Mouse (Mus musculus) megakaryocyte, embryonic 14.5 days (primary cell): ENCODE data around the gene Ino80b. TPM values are rescaled to one million over a fixed set of nuclear protein-coding genes. Genes with fewer than 3 reads are reported as not detected.

Experiments
- H3K27me3 ChIP-seq: replicated peaks from 2 replicates; pipeline ENCODE3; 2012; ENCODE audit warnings: inconsistent platforms
- H3K36me3 ChIP-seq: replicated peaks from 2 replicates; pipeline ENCODE3; 2012; ENCODE audit warnings: low read length, inconsistent platforms, mixed read lengths
- H3K4me1 ChIP-seq: 2 replicates; pipeline ENCODE4 v1.6.1; 2012; ENCODE audit warnings: inconsistent platforms
- H3K4me3 ChIP-seq: replicated peaks from 2 replicates; pipeline ENCODE3; 2012; ENCODE audit warnings: moderate library complexity, mild to moderate bottlenecking, inconsistent platforms
- H3K9me3 ChIP-seq: 2 replicates; pipeline ENCODE4 v1.6.1; 2012; ENCODE audit warnings: inconsistent platforms
- FLI1 ChIP-seq: IDR thresholded peaks from 2 replicates; pipeline ENCODE4 v1.6.1; 2012; ENCODE audit warnings: low read length, inconsistent platforms, mixed read lengths
- GATA1 ChIP-seq: IDR thresholded peaks from 3 replicates; pipeline ENCODE4 v1.6.1; 2012; ENCODE audit warnings: mixed read lengths, low read length, inconsistent platforms, borderline replicate concordance
- polyA plus RNA-seq: library from polyadenylated mRNA; stranded (reverse); fragments of >175 nt; gene quantifications from 2 replicates; pipeline ENCODE4 v1.2.3, GENCODE M21; 2012; ENCODE audit warnings: low replicate concordance; ENCODE audit not compliant: insufficient read depth

Ino80b gene
- polyA plus RNA-seq, 1 experiment, result 201 TPM

DNA sequence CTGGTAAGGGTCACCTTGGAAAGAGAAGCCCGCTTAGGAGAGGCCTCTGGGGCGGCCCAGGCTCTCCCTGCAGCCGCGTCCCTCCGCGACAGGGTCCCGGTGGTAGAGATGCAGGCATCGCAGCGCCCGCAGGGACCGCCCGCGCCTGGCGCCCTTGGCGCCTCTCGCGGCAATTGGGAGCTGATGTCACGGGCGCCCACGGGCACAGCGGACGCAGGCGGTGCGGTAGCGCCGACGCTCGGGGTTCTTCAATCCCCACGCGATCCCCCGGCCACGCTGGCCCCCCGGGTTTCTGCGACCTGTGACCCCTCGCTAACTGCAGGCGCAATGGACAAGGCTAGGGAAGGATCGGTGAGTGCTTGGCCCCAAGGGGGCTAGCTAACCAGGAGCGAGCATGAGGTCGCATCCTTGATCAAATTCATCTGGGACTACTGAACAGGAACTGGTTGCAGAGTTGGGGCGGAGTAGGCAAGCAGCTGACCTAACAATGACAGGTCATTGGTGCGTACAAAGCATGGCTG is 17.0 kb upstream of the Ino80b start:
- Histone ChIP-seq H3K9me3 (no peaks in the 10 kb centered on the region), H3K4me1 (peaks cover 69% of the 10 kb centered on the region), H3K4me3 (peak overlapping the region; percentile 46), H3K27me3 (peaks cover 23% of the 10 kb centered on the region), H3K36me3 (peaks cover 5% of the 10 kb centered on the region)
- TF ChIP-seq FLI1 (no peak), GATA1 (no peak)

- Histone ChIP-seq H3K4me3 (no peak overlapping the region), H3K4me1 (peaks cover 69% of the 10 kb centered on the region), H3K9me3 (no peaks in the 10 kb centered on the region), H3K27me3 (peaks cover 18% of the 10 kb centered on the region), H3K36me3 (no peaks in the 10 kb centered on the region)
- TF ChIP-seq FLI1 (no peak), GATA1 (no peak)
These were observed 16.4 kb upstream of the Ino80b start for GRCm38 (mm10) chr6:83141636-83142035.

- TF ChIP-seq FLI1 (no peak), GATA1 (no peak)
- H3K4me3 ChIP-seq, result no peak overlapping the region
- H3K9me3 ChIP-seq, result no peaks in the 10 kb centered on the region
- H3K27me3 ChIP-seq, result peaks cover 18% of the 10 kb centered on the region
- peaks cover 69% of the 10 kb centered on the region for H3K4me1 ChIP-seq
- H3K36me3 ChIP-seq, result no peaks in the 10 kb centered on the region
These were observed 14.8 kb upstream of the Ino80b start for GRCm38 (mm10) chr6:83140044-83140443.

DNA sequence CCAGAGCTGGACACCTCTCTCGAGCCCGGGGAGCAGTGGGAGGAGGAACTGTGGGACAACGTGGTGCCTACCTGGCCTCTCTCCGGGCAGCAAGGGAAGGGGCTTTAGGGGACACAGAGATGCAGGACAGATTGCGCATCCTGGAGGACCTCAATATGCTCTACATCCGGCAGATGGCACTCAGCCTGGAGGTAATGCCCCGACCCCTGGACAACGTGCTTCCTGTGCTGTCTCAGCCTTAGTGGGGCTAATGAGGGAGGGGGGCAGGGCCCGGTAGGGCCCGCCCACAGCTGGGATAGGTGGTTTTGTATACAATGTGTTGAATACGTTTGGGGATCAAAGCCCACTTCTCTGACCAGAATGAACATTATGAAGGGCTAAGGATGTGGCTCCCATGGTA is 12.8 kb upstream of the Ino80b start:
- Histone ChIP-seq H3K36me3 (no peaks in the 10 kb centered on the region), H3K9me3 (no peaks in the 10 kb centered on the region), H3K4me1 (peaks cover 73% of the 10 kb centered on the region), H3K4me3 (peak overlapping the region; percentile 94), H3K27me3 (peaks cover 18% of the 10 kb centered on the region)
- TF ChIP-seq FLI1, result no peak
- TF ChIP-seq GATA1, result no peak

GRCm38 (mm10) chr6:83137576-83137950 is 12.3 kb upstream of the Ino80b start:
- H3K4me1 ChIP-seq, result peaks cover 68% of the 10 kb centered on the region
- TF ChIP-seq GATA1, result no peak
- H3K4me3 ChIP-seq, result peak overlapping the region; percentile 94
- H3K36me3 ChIP-seq, result no peaks in the 10 kb centered on the region
- peaks cover 15% of the 10 kb centered on the region for H3K27me3 ChIP-seq
- H3K9me3 ChIP-seq, result no peaks in the 10 kb centered on the region

DNA sequence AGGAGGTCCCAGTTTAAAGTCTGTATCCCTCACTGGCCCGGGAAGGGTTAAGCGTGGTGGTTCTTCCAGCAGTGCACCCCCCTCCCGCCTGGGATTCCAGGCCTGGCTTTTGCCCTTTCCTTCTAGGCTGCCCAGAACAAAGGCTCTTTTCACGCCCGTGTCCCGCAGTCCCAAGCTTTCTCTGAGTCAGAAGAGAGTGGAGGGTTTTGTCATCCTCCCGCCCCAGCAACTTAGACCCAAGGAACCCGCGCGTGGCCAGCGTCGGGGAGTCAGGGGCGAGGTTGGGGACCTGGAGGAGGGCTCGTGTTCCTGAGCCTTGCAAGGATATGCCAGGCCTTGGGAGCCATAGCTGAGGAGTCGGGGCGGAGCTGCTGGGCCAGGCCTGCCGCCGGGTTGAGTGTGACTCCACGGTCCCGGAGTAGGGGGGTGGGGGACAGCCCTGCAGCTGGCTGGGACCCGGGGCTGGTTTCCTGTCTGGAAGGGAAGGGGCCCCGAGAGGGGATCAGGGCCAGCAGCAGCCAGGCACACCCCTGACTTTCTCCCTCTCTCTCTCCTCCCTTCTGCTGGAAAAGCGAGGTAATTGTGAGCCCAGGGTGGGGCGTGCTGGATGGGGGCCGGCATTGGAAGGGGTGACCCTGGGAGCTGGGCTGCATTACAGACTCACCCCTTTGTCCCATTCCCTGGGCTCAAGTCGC is 11.8 kb upstream of the Ino80b start:
- Histone ChIP-seq H3K27me3 (peaks cover 10% of the 10 kb centered on the region), H3K4me1 (peaks cover 65% of the 10 kb centered on the region), H3K36me3 (no peaks in the 10 kb centered on the region), H3K4me3 (peak overlapping the region; percentile 94), H3K9me3 (no peaks in the 10 kb centered on the region)
- TF ChIP-seq GATA1 (no peak), FLI1 (no peak)

- Histone ChIP-seq H3K4me3 (peak overlapping the region; percentile 94), H3K4me1 (peaks cover 65% of the 10 kb centered on the region), H3K27me3 (peaks cover 6% of the 10 kb centered on the region), H3K36me3 (no peaks in the 10 kb centered on the region), H3K9me3 (no peaks in the 10 kb centered on the region)
- TF ChIP-seq GATA1, result no peak
- TF ChIP-seq FLI1, result no peak
These were observed 11.2 kb upstream of the Ino80b start for GRCm38 (mm10) chr6:83136291-83136880.

DNA sequence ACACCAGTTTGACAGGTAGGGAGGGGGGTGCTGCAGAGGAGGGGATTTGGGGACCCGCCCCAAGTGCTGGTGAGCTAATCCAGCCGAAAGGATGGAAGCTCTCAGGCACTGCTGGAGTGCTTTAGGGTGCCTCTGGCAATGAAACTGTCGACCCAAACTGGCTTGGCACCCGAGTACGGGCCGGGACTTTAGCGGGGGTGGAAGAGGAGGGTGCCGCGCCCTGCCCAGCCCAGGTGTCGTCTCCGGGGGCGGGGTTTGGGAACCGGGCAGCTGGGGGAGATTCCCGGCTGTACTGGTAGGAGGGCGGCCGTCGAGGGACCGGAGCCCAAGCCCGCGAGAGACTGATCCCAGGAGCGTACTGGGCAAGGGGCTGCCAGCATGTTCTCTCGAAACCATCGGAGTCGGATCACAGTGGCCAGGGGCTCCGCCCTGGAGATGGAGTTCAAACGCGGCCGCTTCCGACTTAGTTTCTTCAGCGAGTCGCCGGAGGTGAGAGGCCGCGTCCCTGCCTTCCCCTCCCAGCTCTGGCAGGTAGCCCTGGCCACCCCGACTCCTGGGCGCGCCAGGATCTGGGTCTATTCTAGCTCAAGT is 10.4 kb upstream of the Ino80b start:
- Histone ChIP-seq H3K36me3 (no peaks in the 10 kb centered on the region), H3K4me1 (peaks cover 67% of the 10 kb centered on the region), H3K4me3 (peak overlapping the region; percentile 94), H3K9me3 (no peaks in the 10 kb centered on the region), H3K27me3 (peaks cover 3% of the 10 kb centered on the region)
- TF ChIP-seq FLI1 (no peak), GATA1 (no peak)

GRCm38 (mm10) chr6:83134951-83135513 is 9.8 kb upstream of the Ino80b start, which contains the start of gene Rtkn:
Gene Rtkn (plus strand): TSS chr6:83135463.
- peaks cover 69% of the 10 kb centered on the region for H3K4me1 ChIP-seq
- H3K4me3 ChIP-seq, result peak within 1 kb of the TSS; percentile 94
- H3K9me3 ChIP-seq, result no peaks in the 10 kb centered on the region
- TF ChIP-seq FLI1 (no peak), GATA1 (no peak)
- peaks cover 2% of the 10 kb centered on the region for H3K27me3 ChIP-seq
- no peaks in the 10 kb centered on the region for H3K36me3 ChIP-seq

DNA sequence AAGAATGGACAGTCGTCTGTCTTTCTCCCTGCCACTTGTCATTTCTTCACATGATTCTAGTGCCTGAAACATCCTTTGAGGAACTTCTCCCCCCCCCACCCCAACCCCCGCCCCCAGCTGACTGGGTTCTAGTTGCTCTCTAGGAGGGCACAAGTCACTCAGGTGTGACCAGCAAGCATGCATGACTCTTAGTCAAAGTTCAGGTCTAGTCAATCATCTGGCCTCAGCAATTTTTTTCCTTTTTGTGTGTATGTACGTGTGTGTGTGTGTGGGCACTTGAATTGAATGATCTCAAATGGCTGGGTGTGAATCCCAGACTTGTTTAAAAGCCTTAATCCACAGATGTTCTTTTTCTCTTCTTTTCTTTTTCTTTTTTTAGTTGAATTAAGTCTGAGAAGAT is 9.0 kb upstream of the Ino80b start:
- peaks cover 69% of the 10 kb centered on the region for H3K4me1 ChIP-seq
- TF ChIP-seq GATA1 (no peak), FLI1 (no peak)
- no peaks in the 10 kb centered on the region for H3K36me3 ChIP-seq

More for the DNA sequence above, 9.0 kb upstream of the Ino80b start:
- Histone ChIP-seq H3K4me3 (peak overlapping the region; percentile 42), H3K9me3 (no peaks in the 10 kb centered on the region), H3K27me3 (no peaks in the 10 kb centered on the region)
